Mouse (Mus musculus) forebrain, embryonic 14.5 days (tissue): ENCODE measurements around the gene Zbtb9. TPM values are rescaled to one million over a fixed set of nuclear protein-coding genes. Genes with fewer than 3 reads are reported as not detected.

Experiments used
- microRNA-seq: library from miRNA; unstranded; fragments of <30 nt; microRNA quantifications from one replicate; pipeline ENCODE4, GENCODE M21; 2016
- polyA plus RNA-seq: library from polyadenylated mRNA; unstranded; fragments of >200 nt; fragmentation: Nextera tagmentation; extraction: Ambion mirVana; gene quantifications from 2 replicates; pipeline ENCODE4 v1.2.1, GENCODE M21; 2014

Zbtb9 gene
- polyA plus RNA-seq, 1 experiment from 2014 or later, result 9.1 TPM

Small RNA genes lying within 50 kb of the gene (microRNA-seq; reads per million reads assigned to microRNA genes)
- gene Mir3083, result 1.5 reads per million, percentile 5 among the genes with 10 or more reads in this experiment
- gene Mir6968, result not detected

Other genes with a start within 250 kb of the Zbtb9 start
- 44.0 and 48.2 TPM in 2 replicates for gene Bnip1, start 192.1 kb upstream of the Zbtb9 start, polyA plus RNA-seq
- not detected in 2 replicates for gene Nkx2-5, start 128.2 kb upstream of the Zbtb9 start, polyA plus RNA-seq
- 2.4 and 3.0 TPM in 2 replicates for gene Kifc5b, start 56.1 kb upstream of the Zbtb9 start, polyA plus RNA-seq
- gene Phf1, start 40.1 kb upstream of the Zbtb9 start, polyA plus RNA-seq, result 10.0 and 12.1 TPM in 2 replicates
- 137 and 150 TPM in 2 replicates for gene Cuta, start 33.6 kb upstream of the Zbtb9 start, polyA plus RNA-seq
- 4.2 and 4.9 TPM in 2 replicates for gene Syngap1, start 31.9 kb upstream of the Zbtb9 start, polyA plus RNA-seq
- 4.8 and 7.6 TPM in 2 replicates for gene Bak1, start 55.8 kb downstream of the Zbtb9 start, polyA plus RNA-seq
- 0.61 and 0.79 TPM in 2 replicates for gene Itpr3, start 84.1 kb downstream of the Zbtb9 start, polyA plus RNA-seq
- gene Uqcc2, start 160.7 kb downstream of the Zbtb9 start, polyA plus RNA-seq, result 360 and 385 TPM in 2 replicates
- 0.21 and 0.28 TPM in 2 replicates for gene Ip6k3, start 194.6 kb downstream of the Zbtb9 start, polyA plus RNA-seq
- 11.3 and 14.8 TPM in 2 replicates for gene Lemd2, start 231.3 kb downstream of the Zbtb9 start, polyA plus RNA-seq